Mouse (Mus musculus) neural tube, embryonic 13.5 days (tissue): Measurements from ENCODE around the gene Lamb3. TPM values are rescaled to one million over a fixed set of nuclear protein-coding genes. Genes with fewer than 3 reads are reported as not detected.

Source experiments
- ATAC-seq: fragments of 200-750 bp; cut with Nextera tagmentation; 2 replicates; pipeline ENCODE4 v1.8.0; 2017; ENCODE audit warnings: low read depth, mild to moderate bottlenecking, moderate TSS enrichment, moderate library complexity
- H3K27ac ChIP-seq: fragments of 300-500 bp; sonication (generic); replicated peaks from 2 replicates; pipeline ENCODE4 v1.5.1; 2015; ENCODE audit warnings: moderate library complexity, mild to moderate bottlenecking, inconsistent platforms
- H3K27me3 ChIP-seq: fragments of 300-500 bp; sonication (generic); 2 replicates; pipeline ENCODE4 v1.6.1; 2015; ENCODE audit warnings: mild to moderate bottlenecking, inconsistent platforms
- H3K36me3 ChIP-seq: fragments of 300-500 bp; sonication (generic); 2 replicates; pipeline ENCODE4 v1.6.1; 2015; ENCODE audit warnings: mild to moderate bottlenecking, inconsistent platforms
- H3K4me1 ChIP-seq: fragments of 300-500 bp; sonication (generic); replicated peaks from 2 replicates; pipeline ENCODE4 v1.6.1; 2015; ENCODE audit warnings: inconsistent platforms
- H3K4me2 ChIP-seq: fragments of 300-500 bp; sonication (generic); 2 replicates; pipeline ENCODE4 v1.6.1; 2015; ENCODE audit warnings: inconsistent platforms, mild to moderate bottlenecking, moderate library complexity
- H3K4me3 ChIP-seq: fragments of 300-500 bp; sonication (generic); 2 replicates; pipeline ENCODE4 v1.5.1; 2015; ENCODE audit warnings: mild to moderate bottlenecking, inconsistent platforms
- H3K9ac ChIP-seq: fragments of 300-500 bp; sonication (generic); 2 replicates; pipeline ENCODE4 v1.6.1; 2015; ENCODE audit warnings: moderate library complexity, mild to moderate bottlenecking, inconsistent platforms
- H3K9me3 ChIP-seq: fragments of 300-500 bp; sonication (generic); 2 replicates; pipeline ENCODE4 v1.6.1; 2016; ENCODE audit warnings: inconsistent platforms
- WGBS: fragments of 180-500 bp; shearing (Covaris S2); methylation state at CpG from one replicate; pipeline ENCODE4 v1.1.7; 2015; 5-methylcytosine and 5-hydroxymethylcytosine counted together
- polyA plus RNA-seq: library from polyadenylated mRNA; unstranded; fragments of >200 nt; fragmentation: Nextera tagmentation; extraction: Ambion mirVana; gene quantifications from 2 replicates; pipeline ENCODE4 v1.2.1, GENCODE M21; 2015

Lamb3 gene
- polyA plus RNA-seq, 1 experiment from 2014 or later: 0.74 TPM

DNA sequence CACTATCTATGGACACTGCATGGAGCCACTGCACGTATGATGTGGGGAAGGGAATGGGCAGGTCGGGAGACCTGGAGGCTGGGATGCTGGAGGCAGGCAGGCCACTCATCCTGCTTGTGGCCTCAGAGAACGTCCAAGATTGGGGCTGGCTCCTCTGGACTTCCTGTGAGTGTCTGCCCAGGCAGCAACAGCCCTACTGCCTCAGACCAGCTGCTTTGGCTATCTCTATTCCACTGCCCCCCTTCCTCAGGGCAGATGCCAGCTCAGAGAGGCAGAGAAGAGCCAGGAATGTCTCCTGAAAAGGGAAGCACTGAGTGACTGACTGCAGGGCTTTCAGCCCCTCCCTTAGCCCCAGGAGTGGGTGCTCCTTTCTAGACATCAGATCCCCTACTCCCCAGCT, 139.4 kb downstream of the Lamb3 start:
- 73% methylated on average over 3 of the region's 3 CpGs for WGBS
- H3K27ac ChIP-seq: no peak overlapping the region
- no peaks in the 10 kb centered on the region for H3K27me3 ChIP-seq
- no peaks in the 10 kb centered on the region for H3K4me1 ChIP-seq
- no peak overlapping the region for H3K4me2 ChIP-seq
- H3K36me3 ChIP-seq: peaks cover 47% of the 10 kb centered on the region
- no peak overlapping the region for H3K4me3 ChIP-seq
- H3K9ac ChIP-seq: no peak overlapping the region
- ATAC-seq: no peak
- H3K9me3 ChIP-seq: no peaks in the 10 kb centered on the region

DNA sequence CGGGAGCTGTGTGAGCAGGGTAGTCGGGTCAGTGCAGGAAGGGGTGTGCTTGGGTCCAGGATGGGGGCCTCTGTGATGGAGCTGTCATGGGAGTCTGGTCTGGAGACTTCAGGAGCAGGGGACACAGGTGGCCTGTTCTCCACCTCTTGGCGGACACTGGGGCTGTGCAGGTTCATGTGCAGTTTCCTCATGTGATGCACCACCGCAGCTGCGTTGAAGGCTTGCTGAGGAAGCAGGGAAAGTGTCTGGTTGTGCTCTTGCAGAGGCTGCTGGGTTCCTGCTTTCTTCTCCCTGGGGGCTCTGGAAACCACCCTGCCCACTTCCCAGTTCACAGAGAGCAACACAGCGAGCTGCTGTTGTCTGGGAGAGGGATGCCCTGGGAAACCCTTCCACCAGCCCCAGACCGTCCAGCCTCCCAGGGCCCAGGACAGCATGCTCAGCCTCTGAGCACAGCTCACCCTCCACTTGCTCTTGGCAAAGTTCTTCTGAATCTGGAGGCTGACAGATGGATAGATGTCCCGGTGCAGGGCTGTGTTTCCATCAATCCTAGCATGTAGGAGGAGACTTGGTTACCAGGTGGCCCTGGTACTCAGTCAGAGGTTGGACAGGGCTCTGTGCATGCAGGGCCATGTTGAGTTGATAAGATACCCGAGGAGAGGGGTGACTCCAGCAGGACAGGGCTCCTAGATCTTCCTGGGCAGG, 140.9 kb downstream of the Lamb3 start:
- Histone ChIP-seq H3K9ac (no peak overlapping the region), H3K27me3 (no peaks in the 10 kb centered on the region), H3K27ac (no peak overlapping the region), H3K36me3 (peaks cover 60% of the 10 kb centered on the region), H3K9me3 (no peaks in the 10 kb centered on the region), H3K4me2 (no peak overlapping the region), H3K4me3 (no peak overlapping the region), H3K4me1 (no peaks in the 10 kb centered on the region)
- no peak for ATAC-seq
- WGBS: 78% methylated on average over 9 of the region's 9 CpGs

DNA sequence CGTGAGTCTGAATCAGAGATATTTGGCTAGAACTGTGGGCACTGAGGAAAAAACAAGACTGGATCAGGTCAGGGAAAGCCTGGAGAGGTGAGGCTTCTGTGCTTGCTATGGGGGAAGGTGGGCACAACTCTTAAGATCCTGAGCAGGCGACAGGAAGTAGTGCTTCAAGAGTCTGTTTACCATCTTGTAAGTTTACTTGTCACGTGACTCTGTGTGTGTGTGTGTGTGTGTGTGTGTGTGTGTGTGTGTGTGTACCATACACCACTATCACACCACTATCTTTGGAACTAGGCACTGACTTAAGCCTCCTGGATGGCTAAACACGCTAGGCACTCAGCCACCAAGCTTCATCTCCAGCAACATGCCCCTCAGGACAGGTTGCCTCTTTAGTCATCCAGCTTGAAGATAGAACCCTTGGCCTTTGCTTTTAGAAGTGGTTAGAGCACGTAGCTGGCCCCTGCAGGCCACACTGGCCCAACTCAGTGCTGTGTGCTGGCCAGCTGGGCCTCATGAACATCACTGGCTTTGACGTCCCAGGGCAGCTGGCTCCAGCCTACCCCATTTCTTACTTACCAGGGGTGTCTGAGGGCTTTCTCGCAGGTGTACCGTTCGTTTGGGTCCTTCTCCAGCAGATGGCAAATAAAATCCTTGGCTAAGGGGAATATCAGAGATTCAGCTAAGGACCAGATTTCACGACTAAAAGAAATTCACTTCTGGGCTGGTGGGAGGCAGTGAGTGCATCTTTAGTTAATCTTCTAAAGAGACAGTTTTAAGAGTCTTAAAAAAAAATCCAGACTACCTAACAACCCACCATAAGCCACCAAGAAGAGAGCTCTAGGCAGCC, 142.4 kb downstream of the Lamb3 start:
- ATAC-seq: no peak
- Histone ChIP-seq H3K4me2 (no peak overlapping the region), H3K27ac (no peak overlapping the region), H3K9me3 (no peaks in the 10 kb centered on the region), H3K27me3 (no peaks in the 10 kb centered on the region), H3K9ac (no peak overlapping the region), H3K36me3 (peaks cover 73% of the 10 kb centered on the region), H3K4me3 (no peak overlapping the region), H3K4me1 (no peaks in the 10 kb centered on the region)
- 88% methylated on average over 10 of the region's 10 CpGs for WGBS

DNA sequence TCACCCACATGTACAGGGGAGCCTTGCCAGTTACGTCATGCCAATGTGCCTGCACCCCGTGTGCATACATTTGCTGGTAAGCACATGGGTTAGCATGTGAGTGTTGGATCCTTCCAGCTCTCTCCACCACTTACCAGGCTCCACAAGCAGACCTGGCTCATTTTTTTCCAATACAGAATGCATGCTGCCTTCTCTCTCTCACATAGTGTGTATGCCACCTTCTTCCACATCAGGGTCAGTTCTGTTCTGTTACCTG, 143.0 kb downstream of the Lamb3 start:
- Histone ChIP-seq H3K9me3 (no peaks in the 10 kb centered on the region), H3K27ac (no peak overlapping the region), H3K4me3 (no peak overlapping the region), H3K27me3 (no peaks in the 10 kb centered on the region), H3K36me3 (peaks cover 77% of the 10 kb centered on the region), H3K9ac (no peak overlapping the region), H3K4me2 (no peak overlapping the region), H3K4me1 (no peaks in the 10 kb centered on the region)
- WGBS: 91% methylated on average over 2 of the region's 2 CpGs
- no peak for ATAC-seq

DNA sequence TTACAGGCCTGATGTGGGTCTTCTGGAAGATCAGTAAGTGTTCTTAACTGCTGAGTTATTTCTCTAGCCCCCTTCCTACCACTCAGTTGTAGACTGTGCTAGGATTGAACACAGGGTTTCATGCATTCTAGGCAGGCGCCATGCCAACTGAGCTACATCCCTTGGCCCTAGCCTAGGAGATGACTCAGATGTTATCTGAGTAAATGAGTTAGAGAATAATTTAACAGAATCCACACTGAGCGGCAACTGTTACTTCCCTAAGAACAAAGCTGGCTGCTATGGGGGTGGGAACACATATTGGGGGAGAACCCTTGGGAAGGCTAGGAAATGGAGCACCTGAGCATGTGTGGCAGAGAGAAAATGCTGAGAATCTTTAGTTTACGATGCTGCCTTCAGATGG, 144.1 kb downstream of the Lamb3 start:
- Histone ChIP-seq H3K4me2 (no peak overlapping the region), H3K4me3 (no peak overlapping the region), H3K27ac (no peak overlapping the region), H3K4me1 (no peaks in the 10 kb centered on the region), H3K27me3 (no peaks in the 10 kb centered on the region), H3K36me3 (peaks cover 80% of the 10 kb centered on the region), H3K9me3 (no peaks in the 10 kb centered on the region), H3K9ac (no peak overlapping the region)
- WGBS: 92% methylated on average over 3 of the region's 3 CpGs
- no peak for ATAC-seq

DNA sequence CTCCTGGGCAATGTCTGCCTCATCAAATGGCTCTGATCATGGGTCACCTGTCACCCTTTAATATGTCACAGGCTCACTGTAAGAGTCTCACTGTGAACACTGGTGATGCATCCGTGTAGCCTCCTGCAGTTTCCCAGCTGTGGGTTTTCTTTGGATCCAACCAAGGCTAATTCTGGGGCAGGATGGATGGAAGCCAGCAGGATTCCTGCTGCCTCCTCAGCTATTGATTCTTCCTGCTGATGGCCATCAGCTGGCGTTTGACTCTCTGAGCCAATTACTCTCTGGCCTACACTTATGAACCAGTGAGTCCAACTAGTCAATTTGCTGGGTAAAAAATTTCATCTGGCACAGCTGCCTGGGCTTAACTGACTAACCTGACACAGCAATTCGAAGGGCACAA, 151.7 kb downstream of the Lamb3 start:
- H3K4me3 ChIP-seq: no peak overlapping the region
- H3K4me1 ChIP-seq: no peaks in the 10 kb centered on the region; the same call in 1 of the 2 replicates
- H3K9me3 ChIP-seq: no peaks in the 10 kb centered on the region
- no peak overlapping the region for H3K4me2 ChIP-seq
- H3K27me3 ChIP-seq: no peaks in the 10 kb centered on the region
- no peak overlapping the region for H3K9ac ChIP-seq
- peaks cover 48% of the 10 kb centered on the region for H3K36me3 ChIP-seq
- ATAC-seq: no peak
- WGBS: 69% methylated on average over 3 of the region's 3 CpGs
- no peak overlapping the region for H3K27ac ChIP-seq

GRCm38 (mm10) chr1:193361181-193361580, 153.7 kb downstream of the Lamb3 start:
- WGBS: 27% methylated on average over 6 of the region's 6 CpGs
- H3K4me3 ChIP-seq: no peak overlapping the region

GRCm38 (mm10) chr1:193362078-193362477, 154.6 kb downstream of the Lamb3 start:
- Histone ChIP-seq H3K9ac (no peak overlapping the region), H3K9me3 (no peaks in the 10 kb centered on the region), H3K27me3 (no peaks in the 10 kb centered on the region), H3K4me2 (no peak overlapping the region), H3K27ac (no peak overlapping the region), H3K36me3 (peaks cover 32% of the 10 kb centered on the region), H3K4me1 (peaks cover 1% of the 10 kb centered on the region; the same call in 1 of the 2 replicates), H3K4me3 (no peak overlapping the region)
- 82% methylated on average over 7 of the region's 7 CpGs for WGBS
- ATAC-seq: no peak

More at GRCm38 (mm10) chr1:193361181-193361580, 153.7 kb downstream of the Lamb3 start:
- ATAC-seq: no peak
- H3K4me1 ChIP-seq: no peaks in the 10 kb centered on the region; the same call in 1 of the 2 replicates
- no peak overlapping the region for H3K27ac ChIP-seq
- H3K9me3 ChIP-seq: no peaks in the 10 kb centered on the region
- peaks cover 34% of the 10 kb centered on the region for H3K36me3 ChIP-seq
- no peak overlapping the region for H3K9ac ChIP-seq
- no peak overlapping the region for H3K4me2 ChIP-seq
- H3K27me3 ChIP-seq: no peaks in the 10 kb centered on the region

DNA sequence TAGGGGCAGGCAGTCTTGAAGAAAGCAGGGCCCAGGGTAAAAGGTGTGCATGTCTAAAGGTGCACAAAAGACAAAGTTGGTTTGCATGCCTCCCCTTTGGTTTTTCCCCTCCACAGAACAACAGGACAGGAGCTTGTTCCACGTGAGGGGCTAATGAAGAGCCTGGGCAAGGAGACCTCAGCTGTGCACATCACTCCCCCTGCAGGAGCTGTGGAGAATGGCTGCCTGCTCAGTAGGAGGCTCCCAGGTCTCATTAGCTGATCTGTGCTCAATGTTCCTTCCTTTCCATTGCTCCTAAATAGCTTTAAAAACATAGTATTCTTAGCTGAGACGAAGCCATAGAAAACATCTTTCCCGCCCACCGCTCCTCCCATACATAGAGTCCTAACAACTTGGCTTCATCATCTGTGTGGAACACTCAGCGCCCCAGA, 156.3 kb downstream of the Lamb3 start:
- Histone ChIP-seq H3K9me3 (no peaks in the 10 kb centered on the region), H3K9ac (no peak overlapping the region), H3K27ac (no peak overlapping the region), H3K4me1 (peaks cover 19% of the 10 kb centered on the region), H3K4me3 (no peak overlapping the region), H3K4me2 (no peak overlapping the region), H3K27me3 (no peaks in the 10 kb centered on the region; the same call in 1 of the 2 replicates), H3K36me3 (peaks cover 28% of the 10 kb centered on the region)
- ATAC-seq: no peak
- WGBS: 61% methylated on average over 5 of the region's 5 CpGs

DNA sequence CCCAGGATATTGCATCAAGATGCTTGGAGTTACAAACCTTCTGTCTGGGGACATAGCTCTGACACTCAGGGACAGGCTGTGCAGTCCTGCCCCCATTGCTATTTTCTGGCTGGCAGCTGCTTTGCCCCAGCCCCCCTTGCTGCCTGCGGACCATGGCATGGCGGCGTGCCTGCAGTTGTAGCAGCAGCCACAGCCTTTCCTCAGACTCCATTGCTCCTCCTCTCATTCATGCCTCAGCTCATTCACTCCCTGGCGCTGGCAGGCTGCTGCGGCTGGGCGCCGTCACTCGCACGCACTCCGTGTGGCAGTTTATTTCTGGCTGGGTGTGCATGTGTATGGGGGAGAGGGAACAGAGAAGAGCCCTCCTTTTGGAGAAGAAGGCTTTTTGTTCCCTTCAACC, 160.6 kb downstream of the Lamb3 start:
- H3K9ac ChIP-seq: peak overlapping the region; percentile 78
- H3K4me3 ChIP-seq: peak overlapping the region; percentile 54
- H3K36me3 ChIP-seq: no peaks in the 10 kb centered on the region
- H3K27me3 ChIP-seq: no peaks in the 10 kb centered on the region; the same call in 1 of the 2 replicates
- peak overlapping the region; percentile 83 for H3K4me2 ChIP-seq
- peak; percentile 58 for ATAC-seq
- H3K4me1 ChIP-seq: peaks cover 38% of the 10 kb centered on the region
- peak overlapping the region; percentile 57 for H3K27ac ChIP-seq
- 10% methylated on average over 10 of the region's 10 CpGs for WGBS
- no peaks in the 10 kb centered on the region for H3K9me3 ChIP-seq

GRCm38 (mm10) chr1:193369091-193369490, 161.6 kb downstream of the Lamb3 start:
- Histone ChIP-seq H3K4me2 (peak overlapping the region; percentile 83), H3K4me3 (peak overlapping the region; percentile 54), H3K36me3 (no peaks in the 10 kb centered on the region), H3K9ac (peak overlapping the region; percentile 78), H3K4me1 (peaks cover 38% of the 10 kb centered on the region), H3K9me3 (no peaks in the 10 kb centered on the region), H3K27ac (no peak overlapping the region), H3K27me3 (no peaks in the 10 kb centered on the region; the same call in 1 of the 2 replicates)
- no peak for ATAC-seq
- WGBS: 54% methylated on average over 8 of the region's 8 CpGs

DNA sequence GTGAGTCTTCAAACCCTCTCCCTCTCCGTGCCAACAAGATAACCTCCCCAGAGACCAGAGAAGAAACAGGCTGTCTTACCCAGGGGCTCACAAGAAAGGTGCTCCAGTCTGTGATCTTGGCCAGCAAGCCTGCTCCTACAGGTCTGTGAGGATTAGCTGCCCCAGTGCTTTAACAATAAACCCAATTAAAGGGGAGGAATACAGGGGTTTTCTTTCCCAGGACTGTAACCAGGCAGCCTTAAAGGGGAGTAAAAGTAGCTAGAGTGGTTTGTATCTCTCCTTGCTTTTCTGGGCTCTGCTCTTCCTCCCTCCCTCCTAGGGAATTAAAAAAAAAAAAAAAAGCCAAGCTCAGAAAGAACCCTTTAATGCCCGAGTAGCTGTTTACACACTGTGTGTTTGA, 162.6 kb downstream of the Lamb3 start, which contains the start of gene Camk1g:
Gene Camk1g (minus strand): TSS at position 203 of the 400 bp plus-strand sequence.
- no peaks in the 10 kb centered on the region for H3K36me3 ChIP-seq
- H3K27me3 ChIP-seq: no peaks in the 10 kb centered on the region; the same call in 1 of the 2 replicates
- peak; percentile 89 for ATAC-seq
- peak within 1 kb of the TSS; percentile 78 for H3K9ac ChIP-seq
- H3K27ac ChIP-seq: peak within 1 kb of the TSS; percentile 59
- peak within 1 kb of the TSS; percentile 54 for H3K4me3 ChIP-seq
- H3K4me2 ChIP-seq: peak within 1 kb of the TSS; percentile 83
- no peaks in the 10 kb centered on the region for H3K9me3 ChIP-seq
- H3K4me1 ChIP-seq: peaks cover 38% of the 10 kb centered on the region
- 5% methylated on average over 2 of the region's 2 CpGs for WGBS
